Mouse (Mus musculus): Measurements from ENCODE around the gene Arhgap23. TPM values are rescaled to one million over a fixed set of nuclear protein-coding genes. Genes with fewer than 3 reads are reported as not detected.
A peak's percentile ranks its signal among the peaks of the same experiment; 100 is the strongest.

The Arhgap23 gene
- polyA plus RNA-seq, 1 experiment from 2014 or later, result 6.4 TPM

- peaks cover 25% of the 10 kb centered on the region for H3K4me1 ChIP-seq (ENCODE audit: control insufficient read depth, insufficient read depth, low read length)
- H3K4me2 ChIP-seq (replicated peaks; ENCODE audit: low read depth, low read length), result no peak overlapping the region
- H3K9ac ChIP-seq (replicated peaks; ENCODE audit: low read depth, low read length), result no peak overlapping the region
- WGBS, result 49% methylated on average over 5 of the region's 5 CpGs
- H3K27me3 ChIP-seq (ENCODE audit: control insufficient read depth, insufficient read depth, low read length), result no peaks in the 10 kb centered on the region
- H3K4me3 ChIP-seq (ENCODE audit: low read depth, low read length), result no peak overlapping the region
- ATAC-seq (ENCODE audit: insufficient number of reproducible peaks, insufficient read depth, low FRiP score, low read depth), result no peak; the same call in 1 of the 2 replicates
- H3K9me3 ChIP-seq (ENCODE audit: control insufficient read depth, low read depth, low read length), result no peaks in the 10 kb centered on the region
- H3K27ac ChIP-seq (ENCODE audit: low read length), result peak overlapping the region; percentile 4; the same call in 1 of the 2 replicates
- no peaks in the 10 kb centered on the region for H3K36me3 ChIP-seq (ENCODE audit: control insufficient read depth, insufficient read depth, low read length)
These were observed 8.9 kb downstream of the Arhgap23 start for GRCm38 (mm10) chr11:97424092-97424692.

- peaks cover 23% of the 10 kb centered on the region for H3K4me1 ChIP-seq (ENCODE audit: control insufficient read depth, insufficient read depth, low read length)
- no peaks in the 10 kb centered on the region for H3K36me3 ChIP-seq (ENCODE audit: control insufficient read depth, insufficient read depth, low read length)
- 33% methylated on average over 3 of the region's 3 CpGs for WGBS
- no peak overlapping the region for H3K4me3 ChIP-seq (ENCODE audit: low read depth, low read length)
- H3K27me3 ChIP-seq (ENCODE audit: control insufficient read depth, insufficient read depth, low read length), result no peaks in the 10 kb centered on the region
- no peak overlapping the region for H3K9ac ChIP-seq (replicated peaks; ENCODE audit: low read depth, low read length)
- H3K4me2 ChIP-seq (replicated peaks; ENCODE audit: low read depth, low read length), result no peak overlapping the region
- no peaks in the 10 kb centered on the region for H3K9me3 ChIP-seq (ENCODE audit: control insufficient read depth, low read depth, low read length)
- ATAC-seq (ENCODE audit: insufficient number of reproducible peaks, insufficient read depth, low FRiP score, low read depth), result no peak
- peak overlapping the region; percentile 4; the same call in 1 of the 2 replicates for H3K27ac ChIP-seq (ENCODE audit: low read length)
These were observed 9.5 kb downstream of the Arhgap23 start for GRCm38 (mm10) chr11:97424802-97425201.

- 2% methylated on average over 32 of the region's 32 CpGs for WGBS
- peak overlapping the region; percentile 64 for H3K4me2 ChIP-seq (replicated peaks; ENCODE audit: low read depth, low read length)
These were observed 12.7 kb downstream of the Arhgap23 start for GRCm38 (mm10) chr11:97427794-97428725.

GRCm38 (mm10) chr11:97428726-97429077 is 13.4 kb downstream of the Arhgap23 start:
- H3K4me1 ChIP-seq (ENCODE audit: control insufficient read depth, insufficient read depth, low read length), result peaks cover 20% of the 10 kb centered on the region
- H3K27ac ChIP-seq (ENCODE audit: low read length), result no peak overlapping the region
- H3K9ac ChIP-seq (replicated peaks; ENCODE audit: low read depth, low read length), result no peak overlapping the region; the same call in 1 of the 2 replicates
- no peaks in the 10 kb centered on the region for H3K36me3 ChIP-seq (ENCODE audit: control insufficient read depth, insufficient read depth, low read length)
- no peaks in the 10 kb centered on the region for H3K9me3 ChIP-seq (ENCODE audit: control insufficient read depth, low read depth, low read length)
- ATAC-seq (ENCODE audit: insufficient number of reproducible peaks, insufficient read depth, low FRiP score, low read depth), result no peak
- H3K27me3 ChIP-seq (ENCODE audit: control insufficient read depth, insufficient read depth, low read length), result no peaks in the 10 kb centered on the region
- 44% methylated on average over 4 of the region's 4 CpGs for WGBS
- H3K4me3 ChIP-seq (ENCODE audit: low read depth, low read length), result peak overlapping the region; percentile 26; the same call in 1 of the 2 replicates
- peak overlapping the region; percentile 64 for H3K4me2 ChIP-seq (replicated peaks; ENCODE audit: low read depth, low read length)

More at GRCm38 (mm10) chr11:97427794-97428725, 12.7 kb downstream of the Arhgap23 start:
- no peaks in the 10 kb centered on the region for H3K9me3 ChIP-seq (ENCODE audit: control insufficient read depth, low read depth, low read length)
- H3K27ac ChIP-seq (ENCODE audit: low read length), result no peak overlapping the region
- H3K9ac ChIP-seq (replicated peaks; ENCODE audit: low read depth, low read length), result no peak overlapping the region; the same call in 1 of the 2 replicates
- H3K36me3 ChIP-seq (ENCODE audit: control insufficient read depth, insufficient read depth, low read length), result no peaks in the 10 kb centered on the region
- peaks cover 20% of the 10 kb centered on the region for H3K4me1 ChIP-seq (ENCODE audit: control insufficient read depth, insufficient read depth, low read length)
- peak overlapping the region; percentile 26 for H3K4me3 ChIP-seq (ENCODE audit: low read depth, low read length)
- peak; percentile 87 for ATAC-seq (ENCODE audit: insufficient number of reproducible peaks, insufficient read depth, low FRiP score, low read depth)
- no peaks in the 10 kb centered on the region for H3K27me3 ChIP-seq (ENCODE audit: control insufficient read depth, insufficient read depth, low read length)

GRCm38 (mm10) chr11:97429615-97430014 is 14.3 kb downstream of the Arhgap23 start:
- WGBS, result 73% methylated on average over 8 of the region's 8 CpGs
- H3K4me3 ChIP-seq (ENCODE audit: low read depth, low read length), result no peak overlapping the region
- H3K9me3 ChIP-seq (ENCODE audit: control insufficient read depth, low read depth, low read length), result no peaks in the 10 kb centered on the region
- no peak overlapping the region for H3K27ac ChIP-seq (ENCODE audit: low read length)
- H3K9ac ChIP-seq (replicated peaks; ENCODE audit: low read depth, low read length), result no peak overlapping the region
- no peaks in the 10 kb centered on the region for H3K27me3 ChIP-seq (ENCODE audit: control insufficient read depth, insufficient read depth, low read length)
- H3K4me1 ChIP-seq (ENCODE audit: control insufficient read depth, insufficient read depth, low read length), result peaks cover 17% of the 10 kb centered on the region
- no peak overlapping the region for H3K4me2 ChIP-seq (replicated peaks; ENCODE audit: low read depth, low read length)
- H3K36me3 ChIP-seq (ENCODE audit: control insufficient read depth, insufficient read depth, low read length), result no peaks in the 10 kb centered on the region
- no peak for ATAC-seq (ENCODE audit: insufficient number of reproducible peaks, insufficient read depth, low FRiP score, low read depth)

GRCm38 (mm10) chr11:97432015-97432414 is 16.7 kb downstream of the Arhgap23 start:
- no peak overlapping the region for H3K27ac ChIP-seq (ENCODE audit: low read length)
- 14% methylated on average over 3 of the region's 3 CpGs for WGBS
- no peaks in the 10 kb centered on the region for H3K27me3 ChIP-seq (ENCODE audit: control insufficient read depth, insufficient read depth, low read length)
- no peak for ATAC-seq (ENCODE audit: insufficient number of reproducible peaks, insufficient read depth, low FRiP score, low read depth)
- no peaks in the 10 kb centered on the region for H3K36me3 ChIP-seq (ENCODE audit: control insufficient read depth, insufficient read depth, low read length)
- H3K9ac ChIP-seq (replicated peaks; ENCODE audit: low read depth, low read length), result no peak overlapping the region
- H3K9me3 ChIP-seq (ENCODE audit: control insufficient read depth, low read depth, low read length), result no peaks in the 10 kb centered on the region
- peaks cover 35% of the 10 kb centered on the region for H3K4me1 ChIP-seq (ENCODE audit: control insufficient read depth, insufficient read depth, low read length)
- H3K4me2 ChIP-seq (replicated peaks; ENCODE audit: low read depth, low read length), result no peak overlapping the region
- no peak overlapping the region for H3K4me3 ChIP-seq (ENCODE audit: low read depth, low read length)

- ATAC-seq (ENCODE audit: insufficient number of reproducible peaks, insufficient read depth, low FRiP score, low read depth), result no peak
- H3K27me3 ChIP-seq (ENCODE audit: control insufficient read depth, insufficient read depth, low read length), result no peaks in the 10 kb centered on the region
- H3K36me3 ChIP-seq (ENCODE audit: control insufficient read depth, insufficient read depth, low read length), result no peaks in the 10 kb centered on the region
- peaks cover 38% of the 10 kb centered on the region for H3K4me1 ChIP-seq (ENCODE audit: control insufficient read depth, insufficient read depth, low read length)
- no peak overlapping the region for H3K4me3 ChIP-seq (ENCODE audit: low read depth, low read length)
- H3K27ac ChIP-seq (ENCODE audit: low read length), result no peak overlapping the region
- 81% methylated on average over 8 of the region's 8 CpGs for WGBS
- H3K9me3 ChIP-seq (ENCODE audit: control insufficient read depth, low read depth, low read length), result no peaks in the 10 kb centered on the region
- no peak overlapping the region for H3K9ac ChIP-seq (replicated peaks; ENCODE audit: low read depth, low read length)
- H3K4me2 ChIP-seq (replicated peaks; ENCODE audit: low read depth, low read length), result no peak overlapping the region
These were observed 17.7 kb downstream of the Arhgap23 start for GRCm38 (mm10) chr11:97432983-97433539.

- Histone ChIP-seq H3K36me3 (ENCODE audit: control insufficient read depth, insufficient read depth, low read length) (no peaks in the 10 kb centered on the region), H3K4me2 (replicated peaks; ENCODE audit: low read depth, low read length) (no peak overlapping the region), H3K9ac (replicated peaks; ENCODE audit: low read depth, low read length) (no peak overlapping the region), H3K27me3 (ENCODE audit: control insufficient read depth, insufficient read depth, low read length) (no peaks in the 10 kb centered on the region), H3K4me3 (ENCODE audit: low read depth, low read length) (no peak overlapping the region), H3K9me3 (ENCODE audit: control insufficient read depth, low read depth, low read length) (no peaks in the 10 kb centered on the region), H3K27ac (ENCODE audit: low read length) (no peak overlapping the region), H3K4me1 (ENCODE audit: control insufficient read depth, insufficient read depth, low read length) (peaks cover 44% of the 10 kb centered on the region)
- no peak for ATAC-seq (ENCODE audit: insufficient number of reproducible peaks, insufficient read depth, low FRiP score, low read depth)
- 74% methylated on average over 8 of the region's 8 CpGs for WGBS
These were observed 18.8 kb downstream of the Arhgap23 start for GRCm38 (mm10) chr11:97434121-97434520.

Data from stomach, embryonic 14.5 days (tissue).